Mouse (Mus musculus): ENCODE data around the gene Usp47. TPM values are rescaled to one million over a fixed set of nuclear protein-coding genes. Genes with fewer than 3 reads are reported as not detected.

Usp47 gene
- total and polyA plus RNA-seq, 3 experiments: 37.3 to 122 (median 47.8) TPM

GRCm38 (mm10) chr7:112138509-112139405, 115.5 kb downstream of the Usp47 start:
- no peaks in the 10 kb centered on the region for H3K4me1 ChIP-seq (ENCODE audit: control insufficient read depth in 1 of 2, insufficient read depth in 2 of 2, low read length in 2 of 2)
- H3K4me3 ChIP-seq (ENCODE audit: control insufficient read depth in 1 of 2, insufficient read depth in 1 of 2, low read depth in 2 of 2, low read length in 2 of 2): no peak overlapping the region
- no peak for TF ChIP-seq RCOR1 (IDR thresholded peaks at IDR 0.05; ENCODE audit: low read depth, low read length)
- TF ChIP-seq NRF1 (IDR thresholded peaks at IDR 0.05; ENCODE audit: insufficient read depth, low read depth, low read length, poor library complexity, severe bottlenecking): no peak
- no peak for TF ChIP-seq TBP (IDR thresholded peaks at IDR 0.05; ENCODE audit: low read depth, low read length)
- TF ChIP-seq JUND (IDR thresholded peaks at IDR 0.05; ENCODE audit: low read depth, low read length): no peak
- TF ChIP-seq POLR2A (IDR thresholded peaks at IDR 0.05; ENCODE audit: control insufficient read depth in 1 of 2, insufficient read depth in 1 of 2, low read depth in 1 of 2, low read length in 2 of 2, poor library complexity in 1 of 2): no peak
- TF ChIP-seq CHD2 (IDR thresholded peaks at IDR 0.05; ENCODE audit: low read length): no peak
- TF ChIP-seq MYC (IDR thresholded peaks at IDR 0.05; ENCODE audit: low read depth, low read length): no peak
- TF ChIP-seq BHLHE40 (IDR thresholded peaks at IDR 0.05; ENCODE audit: borderline replicate concordance, low read depth, low read length): no peak
- TF ChIP-seq ZC3H11A (IDR thresholded peaks at IDR 0.05; ENCODE audit: low read depth, low read length): no peak
- TF ChIP-seq POLR2AphosphoS5 (IDR thresholded peaks at IDR 0.05; ENCODE audit: borderline replicate concordance, low read depth, low read length): no peak
- no peak for TF ChIP-seq GABPA (IDR thresholded peaks at IDR 0.05; ENCODE audit: low read depth, low read length)
- TF ChIP-seq ETS1 (IDR thresholded peaks at IDR 0.05; ENCODE audit: low read depth, low read length): no peak
- TF ChIP-seq MXI1 (IDR thresholded peaks at IDR 0.05; ENCODE audit: low read depth, low read length): no peak
- TF ChIP-seq UBTF (IDR thresholded peaks at IDR 0.05; ENCODE audit: borderline replicate concordance, insufficient read depth, low read depth, low read length): no peak
- no peak for TF ChIP-seq CHD1 (IDR thresholded peaks at IDR 0.05; ENCODE audit: low read depth, low read length)
- TF ChIP-seq POLR2AphosphoS2 (IDR thresholded peaks at IDR 0.05; ENCODE audit: low read length): no peak
- TF ChIP-seq MAZ (IDR thresholded peaks at IDR 0.05; ENCODE audit: low read depth, low read length): no peak
- no peak for TF ChIP-seq GATA1 (IDR thresholded peaks at IDR 0.05; ENCODE audit: low read depth, low read length)
- no peak for TF ChIP-seq EP300 (IDR thresholded peaks at IDR 0.05; ENCODE audit: low read depth in 1 of 2, low read length in 2 of 2)
- no peak for TF ChIP-seq RAD21 (IDR thresholded peaks at IDR 0.05; ENCODE audit: low read depth, low read length)
- no peak overlapping the region for H3K9ac ChIP-seq (ENCODE audit: control insufficient read depth, low read depth, low read length, poor library complexity, severe bottlenecking)
- H3K27ac ChIP-seq (ENCODE audit: control insufficient read depth, low read depth, low read length): no peak overlapping the region
- H3K27me3 ChIP-seq (ENCODE audit: control insufficient read depth in 1 of 2, insufficient read depth in 2 of 2, low read length in 2 of 2): no peaks in the 10 kb centered on the region; a peak in 1 of 4 replicates
- H3K79me2 ChIP-seq (ENCODE audit: control insufficient read depth, insufficient read depth, low read length, poor library complexity): no peaks in the 10 kb centered on the region
- no peak for DNase-seq (ENCODE audit: low read depth, low spot score)
- no peaks in the 10 kb centered on the region for H3K36me3 ChIP-seq (ENCODE audit: control insufficient read depth in 1 of 2, insufficient read depth in 2 of 2, low read length in 2 of 2)
- H3K9me3 ChIP-seq (replicated peaks; ENCODE audit: insufficient read depth, low read length): no peaks in the 10 kb centered on the region

All from MEL (cell line).